Mouse (Mus musculus): ENCODE measurements around the gene Bmpr1a. TPM values are rescaled to one million over a fixed set of nuclear protein-coding genes. Genes with fewer than 3 reads are reported as not detected.
"Not testable (repeated sequence)": the region's sequence is repeated elsewhere in the genome, so short reads cannot be mapped to it uniquely, and the experiment has no call there.

Gene Bmpr1a
- total RNA-seq, 2 experiments from 2014 or later, result 31.0 to 35.9 TPM

DNA sequence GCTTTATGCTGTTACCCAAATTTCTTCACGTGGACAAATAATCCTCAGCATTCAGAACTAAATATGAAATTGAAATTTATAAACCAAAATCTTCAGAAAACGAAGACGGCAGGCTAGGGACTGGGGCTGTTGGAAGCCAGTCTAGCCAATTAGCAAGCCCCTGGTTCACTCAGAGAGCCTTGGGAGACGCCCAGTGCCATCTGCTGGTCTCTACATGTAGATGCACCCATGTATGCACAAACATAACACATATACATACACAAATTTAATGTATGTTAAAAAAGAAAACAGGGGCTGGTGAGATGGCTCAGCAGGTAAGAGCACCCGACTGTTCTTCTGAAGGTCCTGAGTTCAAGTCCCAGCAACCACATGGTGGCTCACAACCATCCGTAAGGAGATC is 56.5 kb downstream of the Bmpr1a start:
- no peak; the same call in 1 of the 2 replicates for TF ChIP-seq CTCF (IDR thresholded peaks at IDR 0.05)
- no peak for DNase-seq (ENCODE audit: extremely low spot score in 1 of 2, low spot score in 2 of 2)
- Histone ChIP-seq H3K4me3 (no peak overlapping the region), H3K27ac (no peak overlapping the region)
- intact Hi-C loops (cut with DNase I), result no loop called here

DNA sequence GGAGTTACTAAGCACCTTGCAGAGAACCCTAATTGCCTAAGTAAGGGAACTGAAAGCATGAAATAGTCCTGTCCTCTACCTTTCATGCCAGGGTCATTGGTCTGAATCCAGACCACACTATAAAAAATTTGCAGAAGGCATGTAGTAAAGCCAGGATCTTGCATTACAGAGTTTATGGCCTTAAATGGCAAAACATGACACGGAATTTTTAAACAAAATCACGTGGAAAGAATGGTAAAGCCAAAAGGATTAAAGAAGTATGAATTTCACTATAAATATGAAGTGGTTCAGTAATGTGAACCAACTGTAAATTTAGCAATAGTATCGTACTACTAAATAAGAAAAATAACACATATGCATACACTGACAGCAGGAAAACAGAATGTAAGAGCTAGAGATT is 57.8 kb downstream of the Bmpr1a start:
- intact Hi-C loops (cut with DNase I), result no loop called here
- TF ChIP-seq CTCF (IDR thresholded peaks at IDR 0.05), result no peak
- DNase-seq (ENCODE audit: extremely low spot score in 1 of 2, low spot score in 2 of 2), result no peak
- Histone ChIP-seq H3K4me3 (no peak overlapping the region), H3K27ac (no peak overlapping the region)

DNA sequence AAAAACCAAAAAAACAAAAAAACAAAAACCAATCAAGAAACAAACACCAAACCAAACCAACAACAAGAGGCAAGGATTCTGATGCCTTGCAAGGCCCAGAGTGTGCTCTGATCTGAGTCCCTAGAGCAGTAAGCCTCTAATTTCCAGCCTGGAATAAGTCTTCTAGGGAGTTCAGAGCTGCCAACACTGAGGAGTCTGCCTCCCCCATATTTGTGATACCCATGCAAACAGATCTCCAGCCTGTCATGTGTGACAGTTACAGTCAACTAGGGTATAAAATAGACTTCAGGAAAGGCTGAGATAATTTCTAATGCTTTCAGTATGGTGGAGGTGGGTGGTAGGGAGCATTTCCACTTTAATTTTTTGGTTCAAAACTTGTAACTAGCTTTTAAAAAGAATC is 58.2 kb downstream of the Bmpr1a start:
- no peak for TF ChIP-seq CTCF (IDR thresholded peaks at IDR 0.05)
- H3K4me3 ChIP-seq, result no peak overlapping the region
- no peak overlapping the region for H3K27ac ChIP-seq
- DNase-seq (ENCODE audit: extremely low spot score in 1 of 2, low spot score in 2 of 2), result no peak
- intact Hi-C loops (cut with DNase I), result no loop called here

DNA sequence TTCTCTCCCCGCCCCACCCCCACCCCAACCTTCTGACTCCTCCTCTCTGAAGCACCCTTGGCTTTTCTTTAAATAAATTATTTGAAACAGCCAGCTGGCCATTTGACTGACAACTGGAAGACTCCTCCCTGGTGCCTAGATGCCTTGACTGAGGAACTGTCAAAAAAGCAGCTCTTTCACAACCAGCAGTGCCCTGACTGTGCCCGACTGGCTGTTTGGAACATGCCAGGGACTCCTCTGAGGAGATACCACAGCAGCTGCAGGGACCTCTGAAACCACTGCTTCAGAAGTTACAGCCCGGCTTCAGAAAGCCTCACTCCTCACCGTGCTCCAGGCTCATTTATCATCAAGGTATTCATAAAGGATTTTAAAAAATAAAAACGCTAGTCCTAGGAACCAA is 58.8 kb downstream of the Bmpr1a start:
- no peak for TF ChIP-seq CTCF (IDR thresholded peaks at IDR 0.05)
- no peak for DNase-seq (ENCODE audit: extremely low spot score in 1 of 2, low spot score in 2 of 2)
- Histone ChIP-seq H3K4me3 (no peak overlapping the region), H3K27ac (no peak overlapping the region)
- intact Hi-C loops (cut with DNase I), result no loop called here

DNA sequence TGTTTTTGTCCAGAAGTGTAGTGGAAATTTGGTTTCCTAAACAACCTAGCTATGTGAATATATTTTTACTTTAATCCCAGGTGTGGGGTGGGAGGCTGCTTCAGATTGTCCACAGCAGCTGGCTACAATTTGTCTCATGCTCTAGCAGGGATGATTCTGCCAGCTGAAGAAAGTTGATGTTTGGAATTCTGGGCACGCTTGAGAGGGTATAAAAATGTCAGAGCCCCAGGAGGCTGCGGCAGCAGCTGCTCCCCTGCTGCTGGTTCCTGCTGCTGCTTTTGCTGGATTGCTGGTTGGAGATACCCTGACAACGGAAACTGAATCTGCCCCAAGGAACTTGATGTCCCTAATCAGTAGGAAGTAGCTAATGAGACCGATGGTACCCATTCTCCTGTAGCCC is 60.6 kb downstream of the Bmpr1a start:
- intact Hi-C loops (cut with DNase I), result no loop called here
- Histone ChIP-seq H3K4me3 (no peak overlapping the region), H3K27ac (no peak overlapping the region)
- no peak for DNase-seq (ENCODE audit: extremely low spot score in 1 of 2, low spot score in 2 of 2)
- no peak for TF ChIP-seq CTCF (IDR thresholded peaks at IDR 0.05)

- Histone ChIP-seq H3K4me3 (no peak overlapping the region), H3K27ac (no peak overlapping the region)
- intact Hi-C loops (cut with DNase I), result no loop called here
- DNase-seq (ENCODE audit: extremely low spot score in 1 of 2, low spot score in 2 of 2), result no peak
- no peak for TF ChIP-seq CTCF (IDR thresholded peaks at IDR 0.05)
Observed at GRCm38 (mm10) chr14:34440526-34441066, 62.5 kb downstream of the Bmpr1a start.

- DNase-seq (ENCODE audit: extremely low spot score in 1 of 2, low spot score in 2 of 2), result no peak
- intact Hi-C loops (cut with DNase I), result no loop called here
- no peak for TF ChIP-seq CTCF (IDR thresholded peaks at IDR 0.05)
- H3K27ac ChIP-seq, result no peak overlapping the region
- H3K4me3 ChIP-seq, result no peak overlapping the region
Observed at GRCm38 (mm10) chr14:34429069-34429468, 74.1 kb downstream of the Bmpr1a start.

- H3K4me3 ChIP-seq, result no peak overlapping the region
- no peak for DNase-seq (ENCODE audit: extremely low spot score in 1 of 2, low spot score in 2 of 2)
- no peak overlapping the region for H3K27ac ChIP-seq
- intact Hi-C loops (cut with DNase I), result no loop called here
- peak; percentile 20 for TF ChIP-seq CTCF (IDR thresholded peaks at IDR 0.05)
Observed at GRCm38 (mm10) chr14:34428274-34428673, 74.9 kb downstream of the Bmpr1a start.

GRCm38 (mm10) chr14:34421078-34421477 is 82.1 kb downstream of the Bmpr1a start:
- TF ChIP-seq CTCF (IDR thresholded peaks at IDR 0.05), result no peak
- DNase-seq (ENCODE audit: extremely low spot score in 1 of 2, low spot score in 2 of 2), result no peak
- H3K4me3 ChIP-seq, result no peak overlapping the region
- intact Hi-C loops (cut with DNase I), result no loop called here
- no peak overlapping the region for H3K27ac ChIP-seq

- H3K4me3 ChIP-seq, result no peak overlapping the region
- no peak overlapping the region for H3K27ac ChIP-seq
- DNase-seq (ENCODE audit: extremely low spot score in 1 of 2, low spot score in 2 of 2), result no peak
- intact Hi-C loops (cut with DNase I), result no loop called here
- no peak for TF ChIP-seq CTCF (IDR thresholded peaks at IDR 0.05)
Observed at GRCm38 (mm10) chr14:34417501-34417900, 85.6 kb downstream of the Bmpr1a start.

- DNase-seq (ENCODE audit: extremely low spot score in 1 of 2, low spot score in 2 of 2); H3K4me3 ChIP-seq; H3K27ac ChIP-seq; intact Hi-C loops (cut with DNase I): not testable (repeated sequence)
Observed at GRCm38 (mm10) chr14:34416946-34417345, 86.2 kb downstream of the Bmpr1a start.

DNA sequence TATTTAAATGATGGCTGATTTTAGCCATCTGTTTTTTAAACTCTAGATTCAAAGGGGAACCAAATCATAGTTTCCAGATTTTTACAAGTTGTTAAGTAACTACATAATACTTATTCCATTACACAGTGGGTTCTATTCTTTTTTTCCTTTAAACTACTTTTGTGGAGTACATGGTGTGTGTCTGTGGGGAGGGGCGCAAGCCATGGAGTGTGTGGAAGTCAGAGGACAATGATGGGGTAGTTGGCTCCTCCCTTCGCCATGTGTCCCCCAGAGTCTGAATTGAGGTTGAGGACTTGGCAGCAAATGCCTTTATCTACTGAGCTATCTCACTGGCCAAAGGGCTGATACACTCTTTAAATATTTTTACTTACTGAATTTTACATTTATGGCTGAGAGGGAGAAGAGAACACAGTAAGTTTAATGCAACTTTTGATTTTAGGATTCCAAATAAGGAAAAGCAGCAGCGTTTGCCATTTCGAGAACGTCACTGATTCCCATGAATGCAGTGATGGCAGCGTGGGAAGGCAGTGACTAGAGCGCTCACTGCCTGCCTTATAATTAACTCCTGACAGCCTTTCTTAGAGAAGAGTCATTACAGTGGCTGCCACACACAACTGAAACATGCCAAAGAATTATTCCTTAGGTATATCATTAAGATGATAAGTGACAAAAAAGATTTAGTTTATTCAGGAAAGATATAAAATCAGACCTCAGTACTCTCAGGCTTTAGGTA is 90.8 kb downstream of the Bmpr1a start:
- Histone ChIP-seq H3K4me3 (no peak overlapping the region), H3K27ac (no peak overlapping the region)
- intact Hi-C loops (cut with DNase I), result no loop called here
- no peak for TF ChIP-seq CTCF (IDR thresholded peaks at IDR 0.05)
- no peak for DNase-seq (ENCODE audit: extremely low spot score in 1 of 2, low spot score in 2 of 2)

DNA sequence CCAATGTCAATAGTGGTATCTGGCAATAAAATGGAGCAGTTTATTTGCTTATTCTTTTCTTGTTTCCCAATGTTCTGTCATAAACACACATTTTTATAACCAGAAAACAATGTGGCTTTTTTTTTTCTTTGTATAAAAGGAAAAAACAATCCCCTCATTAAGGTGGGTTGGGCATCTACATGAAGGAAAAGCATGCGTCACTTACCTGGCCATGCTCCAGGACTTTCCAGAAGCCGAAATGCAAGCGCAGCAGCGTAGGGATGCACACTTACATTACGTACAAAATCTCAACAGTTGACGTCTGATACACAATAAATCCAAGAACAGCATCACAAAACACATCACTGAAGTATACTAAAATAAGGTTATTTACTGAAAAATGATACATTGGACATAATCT is 92.4 kb downstream of the Bmpr1a start:
- Histone ChIP-seq H3K4me3 (no peak overlapping the region), H3K27ac (no peak overlapping the region)
- DNase-seq (ENCODE audit: extremely low spot score in 1 of 2, low spot score in 2 of 2), result no peak
- no peak for TF ChIP-seq CTCF (IDR thresholded peaks at IDR 0.05)
- intact Hi-C loops (cut with DNase I), result no loop called here
